Mouse (Mus musculus): ENCODE results near the gene Kctd21. TPM values are rescaled to one million over a fixed set of nuclear protein-coding genes. Genes with fewer than 3 reads are reported as not detected.

The Kctd21 gene
- total and polyA plus RNA-seq, 2 experiments = 3.2 to 4.8 TPM

DNA sequence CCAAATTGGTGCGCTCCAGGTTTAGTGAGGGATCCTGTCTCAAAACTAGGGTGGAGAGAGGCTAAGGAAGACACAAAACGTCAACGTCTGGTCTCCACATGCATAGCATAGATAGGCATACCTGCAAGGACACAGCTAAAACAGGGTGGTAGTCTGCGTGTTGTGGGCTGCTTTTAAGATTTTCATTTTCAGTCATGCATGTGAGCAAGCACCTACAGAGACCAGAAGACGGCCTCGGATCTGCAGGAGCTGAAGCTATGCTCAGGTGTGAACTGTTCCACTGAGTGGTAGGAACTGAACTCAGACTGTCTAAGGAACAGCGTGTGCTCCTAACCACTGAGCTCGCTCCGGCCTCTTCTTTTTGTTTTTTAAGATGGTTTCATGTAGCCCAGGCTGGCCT, 43.0 kb downstream of the Kctd21 start:
- Histone ChIP-seq H3K9ac (ENCODE audit: low read depth, low read length) (no peak overlapping the region), H3K36me3 (ENCODE audit: control insufficient read depth, insufficient read depth, low read length) (peaks cover 10% of the 10 kb centered on the region), H3K79me2 (ENCODE audit: control insufficient read depth, insufficient read depth, low read length) (no peaks in the 10 kb centered on the region; the same call in 1 of the 2 replicates), H3K27ac (replicated peaks; ENCODE audit: insufficient read depth, low read depth, low read length) (no peak overlapping the region), H3K4me1 (ENCODE audit: control insufficient read depth, insufficient read depth, low read length) (peaks cover 3% of the 10 kb centered on the region; the same call in 1 of the 2 replicates), H3K27me3 (ENCODE audit: control insufficient read depth, insufficient read depth, low read length) (no peaks in the 10 kb centered on the region), H3K4me3 (ENCODE audit: insufficient read depth, low read depth, low read length) (no peak overlapping the region)
- TF ChIP-seq POLR2A (IDR thresholded peaks at IDR 0.05; ENCODE audit: extremely low read depth, insufficient read depth, low read length) = no peak
- TF ChIP-seq CTCF (IDR thresholded peaks at IDR 0.05; ENCODE audit: low read depth, low read length) = no peak
- DNase-seq (ENCODE audit: extremely low read depth, low read depth, low spot score) = no peak
- WGBS = 95% methylated on average over 9 of the region's 9 CpGs

DNA sequence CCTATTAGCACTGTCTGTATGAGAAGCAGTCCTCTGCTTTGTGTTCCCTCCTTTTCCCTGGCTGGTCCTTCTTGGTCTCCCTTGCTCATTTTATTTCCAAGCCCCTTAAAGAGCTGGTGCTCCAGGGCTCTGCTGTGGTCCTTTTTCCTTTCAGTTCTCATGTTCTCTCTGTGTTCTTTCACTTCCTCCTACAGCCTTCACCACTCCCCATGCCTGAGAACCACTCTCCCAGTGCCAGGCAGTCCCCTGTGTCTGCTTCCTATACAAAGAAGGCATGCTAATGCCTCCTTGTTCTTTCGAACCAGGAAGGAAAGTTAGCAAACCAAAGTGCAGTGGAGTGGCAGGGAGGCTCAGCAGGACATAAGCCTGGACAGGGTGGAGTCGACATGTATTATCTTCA, 43.8 kb downstream of the Kctd21 start:
- Histone ChIP-seq H3K27me3 (ENCODE audit: control insufficient read depth, insufficient read depth, low read length) (no peaks in the 10 kb centered on the region), H3K36me3 (ENCODE audit: control insufficient read depth, insufficient read depth, low read length) (peaks cover 12% of the 10 kb centered on the region), H3K9ac (ENCODE audit: low read depth, low read length) (no peak overlapping the region), H3K79me2 (ENCODE audit: control insufficient read depth, insufficient read depth, low read length) (no peaks in the 10 kb centered on the region; the same call in 1 of the 2 replicates), H3K4me3 (ENCODE audit: insufficient read depth, low read depth, low read length) (no peak overlapping the region), H3K27ac (replicated peaks; ENCODE audit: insufficient read depth, low read depth, low read length) (no peak overlapping the region), H3K4me1 (ENCODE audit: control insufficient read depth, insufficient read depth, low read length) (peaks cover 3% of the 10 kb centered on the region; the same call in 1 of the 2 replicates)
- DNase-seq (ENCODE audit: extremely low read depth, low read depth, low spot score) = no peak
- no peak for TF ChIP-seq POLR2A (IDR thresholded peaks at IDR 0.05; ENCODE audit: extremely low read depth, insufficient read depth, low read length)
- no peak for TF ChIP-seq CTCF (IDR thresholded peaks at IDR 0.05; ENCODE audit: low read depth, low read length)
- 90% methylated on average over 2 of the region's 2 CpGs for WGBS

DNA sequence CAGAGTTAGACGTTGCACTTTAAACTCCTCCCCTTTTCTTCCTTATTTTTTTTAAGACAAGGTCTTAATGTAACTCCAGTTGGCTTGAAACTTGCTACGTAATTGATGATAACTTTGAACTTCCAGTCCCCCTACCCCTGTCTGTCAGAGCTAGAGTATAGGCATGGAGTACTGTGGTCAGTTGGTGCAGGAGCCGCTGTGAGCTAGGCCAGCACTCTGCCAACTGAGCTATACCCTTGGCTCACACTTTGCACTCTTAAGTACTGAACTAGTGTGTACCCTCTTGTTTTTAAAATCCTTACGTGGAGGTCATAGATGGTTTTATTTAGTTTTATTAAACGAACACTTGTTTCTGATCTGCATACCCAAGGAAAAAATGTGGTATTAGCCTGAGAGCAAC, 47.2 kb downstream of the Kctd21 start:
- no peak for DNase-seq (ENCODE audit: extremely low read depth, low read depth, low spot score)
- H3K27ac ChIP-seq (replicated peaks; ENCODE audit: insufficient read depth, low read depth, low read length) = no peak overlapping the region
- no peaks in the 10 kb centered on the region for H3K4me1 ChIP-seq (ENCODE audit: control insufficient read depth, insufficient read depth, low read length)
- 92% methylated on average over 5 of the region's 5 CpGs for WGBS
- H3K27me3 ChIP-seq (ENCODE audit: control insufficient read depth, insufficient read depth, low read length) = no peaks in the 10 kb centered on the region
- TF ChIP-seq POLR2A (IDR thresholded peaks at IDR 0.05; ENCODE audit: extremely low read depth, insufficient read depth, low read length) (no peak), CTCF (IDR thresholded peaks at IDR 0.05; ENCODE audit: low read depth, low read length) (no peak)
- H3K79me2 ChIP-seq (ENCODE audit: control insufficient read depth, insufficient read depth, low read length) = no peaks in the 10 kb centered on the region
- no peak overlapping the region for H3K9ac ChIP-seq (ENCODE audit: low read depth, low read length)
- peaks cover 26% of the 10 kb centered on the region for H3K36me3 ChIP-seq (ENCODE audit: control insufficient read depth, insufficient read depth, low read length)
- no peak overlapping the region for H3K4me3 ChIP-seq (ENCODE audit: insufficient read depth, low read depth, low read length)

DNA sequence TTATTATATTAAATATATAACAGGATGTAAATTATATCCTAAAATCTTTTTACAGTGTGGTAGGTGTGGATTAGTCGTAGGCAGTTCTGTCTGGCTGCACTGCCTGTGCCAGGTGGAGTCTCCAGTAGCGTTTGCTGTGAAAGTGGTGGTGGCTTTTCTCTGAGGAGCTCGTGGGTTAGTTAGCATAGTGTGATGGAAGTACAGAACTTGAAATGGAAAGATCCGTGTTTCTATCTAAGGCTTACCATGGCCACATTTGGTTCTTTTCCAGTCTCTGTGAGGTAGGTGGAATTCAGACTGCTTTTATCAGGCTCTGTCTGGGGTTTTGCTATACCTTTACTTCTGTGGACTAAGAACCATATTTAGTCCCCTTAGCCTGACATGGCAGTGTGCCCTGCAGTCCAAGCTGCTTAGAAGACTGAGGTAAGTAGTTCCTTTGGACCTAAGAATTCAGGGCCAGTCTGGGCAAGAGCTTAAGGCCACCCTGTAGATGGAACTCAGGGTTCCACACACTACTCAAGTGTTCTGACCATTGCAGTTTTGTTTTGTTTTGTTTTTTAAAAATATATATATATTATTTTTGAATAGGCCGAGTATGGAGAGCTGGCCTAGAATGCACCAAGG, 48.5 kb downstream of the Kctd21 start:
- Histone ChIP-seq H3K79me2 (ENCODE audit: control insufficient read depth, insufficient read depth, low read length) (no peaks in the 10 kb centered on the region), H3K4me3 (ENCODE audit: insufficient read depth, low read depth, low read length) (no peak overlapping the region), H3K9ac (ENCODE audit: low read depth, low read length) (no peak overlapping the region), H3K27me3 (ENCODE audit: control insufficient read depth, insufficient read depth, low read length) (no peaks in the 10 kb centered on the region), H3K36me3 (ENCODE audit: control insufficient read depth, insufficient read depth, low read length) (peaks cover 28% of the 10 kb centered on the region), H3K27ac (replicated peaks; ENCODE audit: insufficient read depth, low read depth, low read length) (no peak overlapping the region), H3K4me1 (ENCODE audit: control insufficient read depth, insufficient read depth, low read length) (no peaks in the 10 kb centered on the region)
- TF ChIP-seq CTCF (IDR thresholded peaks at IDR 0.05; ENCODE audit: low read depth, low read length) (no peak), POLR2A (IDR thresholded peaks at IDR 0.05; ENCODE audit: extremely low read depth, insufficient read depth, low read length) (no peak)
- WGBS = 98% methylated on average over 5 of the region's 5 CpGs
- DNase-seq (ENCODE audit: extremely low read depth, low read depth, low spot score) = no peak

DNA sequence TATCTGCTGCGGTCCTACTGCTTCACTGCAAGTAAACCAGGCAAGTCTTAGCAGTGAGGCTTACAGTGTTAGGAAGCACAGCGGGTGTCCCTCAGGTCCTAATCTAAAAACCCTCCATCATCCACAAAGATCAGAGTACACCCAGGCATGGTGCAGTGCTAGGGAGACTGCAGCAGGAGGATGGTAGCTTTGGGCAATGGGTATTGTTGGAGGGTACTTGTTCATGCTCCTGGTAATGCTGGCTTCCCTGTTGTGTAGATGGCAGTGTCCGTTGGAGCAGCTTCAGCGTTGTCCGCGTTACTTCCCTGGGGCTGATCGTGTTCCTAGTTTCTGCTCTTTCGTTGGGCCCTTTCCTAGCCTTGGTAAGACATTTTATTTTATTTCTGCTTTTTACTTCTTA, 50.5 kb downstream of the Kctd21 start:
- 88% methylated on average over 8 of the region's 8 CpGs for WGBS
- Histone ChIP-seq H3K27me3 (ENCODE audit: control insufficient read depth, insufficient read depth, low read length) (no peaks in the 10 kb centered on the region), H3K36me3 (ENCODE audit: control insufficient read depth, insufficient read depth, low read length) (peaks cover 30% of the 10 kb centered on the region), H3K4me3 (ENCODE audit: insufficient read depth, low read depth, low read length) (no peak overlapping the region), H3K9ac (ENCODE audit: low read depth, low read length) (no peak overlapping the region), H3K4me1 (ENCODE audit: control insufficient read depth, insufficient read depth, low read length) (no peaks in the 10 kb centered on the region), H3K27ac (replicated peaks; ENCODE audit: insufficient read depth, low read depth, low read length) (no peak overlapping the region), H3K79me2 (ENCODE audit: control insufficient read depth, insufficient read depth, low read length) (no peaks in the 10 kb centered on the region)
- no peak for DNase-seq (ENCODE audit: extremely low read depth, low read depth, low spot score)
- no peak for TF ChIP-seq CTCF (IDR thresholded peaks at IDR 0.05; ENCODE audit: low read depth, low read length)
- TF ChIP-seq POLR2A (IDR thresholded peaks at IDR 0.05; ENCODE audit: extremely low read depth, insufficient read depth, low read length) = no peak

DNA sequence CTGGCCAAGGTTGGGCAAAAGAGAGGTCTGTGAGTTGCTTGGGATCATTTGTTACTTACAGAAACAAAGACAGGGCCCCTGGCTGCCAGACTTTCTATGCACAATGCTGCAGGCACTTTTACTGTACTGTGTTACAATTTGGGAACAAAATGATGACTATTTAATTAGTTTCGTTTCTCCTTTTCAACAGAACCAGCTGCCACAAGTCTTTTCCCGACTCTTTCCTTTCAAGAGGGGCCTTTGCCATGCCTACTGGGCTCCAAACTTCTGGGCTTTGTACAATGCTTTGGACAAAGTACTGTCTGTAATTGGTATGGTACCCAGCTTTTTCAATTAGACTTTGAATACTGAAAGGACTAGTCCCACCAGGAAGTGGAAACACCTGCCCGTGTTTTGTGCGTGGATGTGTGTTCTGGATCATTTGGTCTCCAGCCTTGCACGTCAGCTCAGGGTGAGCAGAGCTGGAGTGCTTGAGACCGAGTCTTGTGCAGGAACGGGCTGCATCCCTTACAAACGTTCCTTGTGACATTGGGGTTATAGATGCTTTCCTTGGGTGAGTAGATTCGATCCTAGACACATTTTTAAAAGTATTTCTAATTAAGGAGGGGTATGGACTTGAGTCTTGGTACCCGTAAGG, 51.5 kb downstream of the Kctd21 start:
- TF ChIP-seq CTCF (IDR thresholded peaks at IDR 0.05; ENCODE audit: low read depth, low read length) = no peak
- Histone ChIP-seq H3K27me3 (ENCODE audit: control insufficient read depth, insufficient read depth, low read length) (no peaks in the 10 kb centered on the region), H3K4me3 (ENCODE audit: insufficient read depth, low read depth, low read length) (no peak overlapping the region), H3K4me1 (ENCODE audit: control insufficient read depth, insufficient read depth, low read length) (no peaks in the 10 kb centered on the region), H3K27ac (replicated peaks; ENCODE audit: insufficient read depth, low read depth, low read length) (no peak overlapping the region), H3K36me3 (ENCODE audit: control insufficient read depth, insufficient read depth, low read length) (peaks cover 24% of the 10 kb centered on the region), H3K79me2 (ENCODE audit: control insufficient read depth, insufficient read depth, low read length) (no peaks in the 10 kb centered on the region), H3K9ac (ENCODE audit: low read depth, low read length) (no peak overlapping the region)
- 93% methylated on average over 10 of the region's 10 CpGs for WGBS
- no peak for DNase-seq (ENCODE audit: extremely low read depth, low read depth, low spot score)
